Mouse (Mus musculus): ENCODE data around the gene Btbd35f11. TPM values are rescaled to one million over a fixed set of nuclear protein-coding genes. Genes with fewer than 3 reads are reported as not detected.
"Not testable (repeated sequence)": the region's sequence is repeated elsewhere in the genome, so short reads cannot be mapped to it uniquely, and the experiment has no call there.

Gene Btbd35f11
- not detected for total RNA-seq (2021)

DNA sequence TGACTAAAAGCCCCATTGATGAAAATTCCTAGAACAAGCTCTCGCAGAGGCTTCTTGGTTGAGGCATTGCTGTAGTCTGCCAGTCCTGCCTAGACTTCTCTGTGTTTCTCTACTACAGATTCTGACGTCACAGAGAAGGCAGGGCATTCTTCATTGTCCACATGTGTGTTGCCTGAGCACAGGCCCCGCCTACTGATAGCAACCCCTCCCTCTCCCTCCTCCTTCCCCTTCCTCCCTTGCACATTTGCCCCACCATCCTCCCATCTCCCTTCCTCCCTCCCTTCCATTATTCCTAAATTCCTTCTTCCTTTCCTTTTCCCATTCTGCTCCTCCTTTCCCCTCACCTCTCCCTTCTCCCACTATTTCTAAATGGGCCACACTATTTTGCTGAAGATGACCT, at the start of gene Btbd35f11:
TSS of gene Btbd35f11 (minus strand) at position 101 of the 400 bp plus-strand sequence.
- DNase-seq; intact Hi-C loops (cut with DNase I): not testable (repeated sequence)

DNA sequence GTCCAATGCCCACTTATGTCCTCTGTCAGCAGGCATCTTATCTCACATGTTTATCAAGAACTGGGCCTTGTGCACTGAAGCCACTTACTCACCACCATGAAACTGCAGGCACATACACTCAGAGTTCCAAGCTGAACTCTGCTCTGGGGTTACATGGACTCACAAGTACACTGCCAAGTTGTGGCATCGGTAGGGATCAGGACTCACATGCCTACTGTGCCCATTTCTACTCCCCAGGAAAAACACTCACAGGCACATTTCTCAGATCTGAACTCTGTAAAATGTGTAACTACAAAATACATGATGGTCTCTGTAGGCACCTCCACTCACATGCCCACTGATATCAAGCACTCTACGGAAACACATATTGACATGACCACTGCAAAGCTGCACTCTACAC, 33.5 kb downstream of the Btbd35f11 start:
- intact Hi-C loops (cut with DNase I); DNase-seq: not testable (repeated sequence)

Other genes with a start within 250 kb of the Btbd35f11 start
- gene Btbd35f24, start 247.9 kb downstream of the Btbd35f11 start, total RNA-seq (2021) = not detected

Measured in heart, postnatal 36 days (tissue).